Mouse (Mus musculus): ENCODE data around the gene Akap6. TPM values are rescaled to one million over a fixed set of nuclear protein-coding genes. Genes with fewer than 3 reads are reported as not detected.
A peak's percentile ranks its signal among the peaks of the same experiment; 100 is the strongest.

The Akap6 gene
- polyA plus RNA-seq, 1 experiment from 2014 or later = 0.94 TPM

DNA sequence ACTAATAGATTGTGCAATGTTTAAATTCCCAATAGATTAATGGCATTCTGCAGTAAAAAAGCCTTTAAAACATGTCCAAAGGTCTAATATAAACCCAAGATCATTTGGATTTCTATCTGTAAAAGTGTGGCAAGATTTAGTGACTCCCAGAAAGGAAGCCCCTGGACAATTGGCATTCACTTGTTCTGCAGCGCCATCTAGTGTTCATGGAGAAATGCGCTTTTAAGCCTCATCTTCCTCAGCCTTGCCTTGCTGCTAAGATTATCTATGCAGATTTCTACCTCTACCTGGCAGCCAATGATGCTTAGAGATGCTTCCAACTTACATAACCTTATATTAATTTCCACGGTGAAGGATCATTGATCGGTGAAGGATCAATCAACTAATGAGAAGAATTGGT lies 133.0 kb downstream of the Akap6 start:
- Histone ChIP-seq H3K4me1 (replicated peaks) (peaks cover 21% of the 10 kb centered on the region), H3K4me2 (no peak overlapping the region), H3K36me3 (no peaks in the 10 kb centered on the region), H3K4me3 (replicated peaks) (no peak overlapping the region), H3K27ac (no peak overlapping the region), H3K27me3 (no peaks in the 10 kb centered on the region), H3K9ac (replicated peaks) (no peak overlapping the region), H3K9me3 (no peaks in the 10 kb centered on the region)
- 10% methylated on average over 4 of the region's 4 CpGs for WGBS
- no peak for ATAC-seq (ENCODE audit: insufficient number of reproducible peaks, insufficient read depth, low FRiP score, low TSS enrichment, low read depth)

DNA sequence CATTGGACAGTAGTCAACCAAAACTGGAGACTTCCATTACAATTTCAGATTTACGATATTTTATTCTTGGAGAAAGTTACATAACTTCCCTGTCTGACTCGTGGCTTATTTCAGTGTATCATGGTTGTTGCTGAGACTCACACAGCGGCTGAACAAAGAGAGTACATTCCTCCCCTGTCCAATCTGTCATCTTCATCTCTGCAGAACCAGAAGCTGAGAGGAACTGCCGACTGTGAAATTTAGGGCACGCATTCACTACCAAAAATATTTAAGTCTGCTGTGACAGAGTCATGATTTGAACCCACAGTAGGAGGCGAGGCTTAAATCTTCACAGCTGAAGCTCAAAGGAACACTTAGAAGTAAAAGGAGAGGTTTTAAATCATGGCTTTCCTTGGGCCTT lies 134.0 kb downstream of the Akap6 start:
- Histone ChIP-seq H3K36me3 (no peaks in the 10 kb centered on the region), H3K27me3 (no peaks in the 10 kb centered on the region), H3K9me3 (no peaks in the 10 kb centered on the region), H3K4me1 (replicated peaks) (peaks cover 21% of the 10 kb centered on the region), H3K4me2 (no peak overlapping the region), H3K4me3 (replicated peaks) (no peak overlapping the region), H3K9ac (replicated peaks) (no peak overlapping the region), H3K27ac (no peak overlapping the region)
- no peak for ATAC-seq (ENCODE audit: insufficient number of reproducible peaks, insufficient read depth, low FRiP score, low TSS enrichment, low read depth)
- WGBS = 73% methylated on average over 6 of the region's 6 CpGs

- H3K27ac ChIP-seq = no peak overlapping the region
- 57% methylated on average over 10 of the region's 10 CpGs for WGBS
These were observed 134.9 kb downstream of the Akap6 start for GRCm38 (mm10) chr12:52834074-52834473.

GRCm38 (mm10) chr12:52834781-52835279 lies 135.6 kb downstream of the Akap6 start:
- 0 out of 2 replicates have a peak overlapping the region, but pooled peaks have one; percentile 2 for H3K4me2 ChIP-seq
- no peak overlapping the region for H3K9ac ChIP-seq (replicated peaks)
- no peak overlapping the region for H3K4me3 ChIP-seq (replicated peaks)
- 63% methylated on average over 6 of the region's 6 CpGs for WGBS
- no peaks in the 10 kb centered on the region for H3K27me3 ChIP-seq
- no peaks in the 10 kb centered on the region for H3K9me3 ChIP-seq
- ATAC-seq (ENCODE audit: insufficient number of reproducible peaks, insufficient read depth, low FRiP score, low TSS enrichment, low read depth) = no peak
- peaks cover 21% of the 10 kb centered on the region for H3K4me1 ChIP-seq (replicated peaks)
- peak overlapping the region; percentile 57; the same call in 1 of the 2 replicates for H3K27ac ChIP-seq
- H3K36me3 ChIP-seq = no peaks in the 10 kb centered on the region

More at GRCm38 (mm10) chr12:52834074-52834473, 134.9 kb downstream of the Akap6 start:
- Histone ChIP-seq H3K27me3 (no peaks in the 10 kb centered on the region), H3K36me3 (no peaks in the 10 kb centered on the region), H3K9ac (replicated peaks) (no peak overlapping the region), H3K4me1 (replicated peaks) (peaks cover 21% of the 10 kb centered on the region), H3K4me2 (no peak overlapping the region), H3K9me3 (no peaks in the 10 kb centered on the region), H3K4me3 (replicated peaks) (no peak overlapping the region)
- ATAC-seq (ENCODE audit: insufficient number of reproducible peaks, insufficient read depth, low FRiP score, low TSS enrichment, low read depth) = no peak

- Histone ChIP-seq H3K9ac (replicated peaks) (no peak overlapping the region), H3K4me2 (0 out of 2 replicates have a peak overlapping the region, but pooled peaks have one; percentile 19)
- ATAC-seq (ENCODE audit: insufficient number of reproducible peaks, insufficient read depth, low FRiP score, low TSS enrichment, low read depth) = peak; percentile 60
These were observed 136.1 kb downstream of the Akap6 start for GRCm38 (mm10) chr12:52835291-52835742.

GRCm38 (mm10) chr12:52835914-52836546 lies 136.8 kb downstream of the Akap6 start:
- H3K27ac ChIP-seq = peak overlapping the region; percentile 81
- no peak; the same call in 1 of the 2 replicates for ATAC-seq (ENCODE audit: insufficient number of reproducible peaks, insufficient read depth, low FRiP score, low TSS enrichment, low read depth)
- H3K27me3 ChIP-seq = no peaks in the 10 kb centered on the region
- peak overlapping the region; percentile 19; the same call in 1 of the 2 replicates for H3K4me2 ChIP-seq
- WGBS = 62% methylated on average over 12 of the region's 12 CpGs
- peaks cover 21% of the 10 kb centered on the region for H3K4me1 ChIP-seq (replicated peaks)
- H3K4me3 ChIP-seq (replicated peaks) = no peak overlapping the region
- H3K9ac ChIP-seq (replicated peaks) = no peak overlapping the region
- H3K9me3 ChIP-seq = no peaks in the 10 kb centered on the region
- H3K36me3 ChIP-seq = no peaks in the 10 kb centered on the region

More at GRCm38 (mm10) chr12:52835291-52835742, 136.1 kb downstream of the Akap6 start:
- Histone ChIP-seq H3K4me1 (replicated peaks) (peaks cover 21% of the 10 kb centered on the region), H3K27me3 (no peaks in the 10 kb centered on the region), H3K36me3 (no peaks in the 10 kb centered on the region), H3K27ac (peak overlapping the region; percentile 57; the same call in 1 of the 2 replicates), H3K9me3 (no peaks in the 10 kb centered on the region), H3K4me3 (replicated peaks) (no peak overlapping the region)
- 37% methylated on average over 6 of the region's 6 CpGs for WGBS

DNA sequence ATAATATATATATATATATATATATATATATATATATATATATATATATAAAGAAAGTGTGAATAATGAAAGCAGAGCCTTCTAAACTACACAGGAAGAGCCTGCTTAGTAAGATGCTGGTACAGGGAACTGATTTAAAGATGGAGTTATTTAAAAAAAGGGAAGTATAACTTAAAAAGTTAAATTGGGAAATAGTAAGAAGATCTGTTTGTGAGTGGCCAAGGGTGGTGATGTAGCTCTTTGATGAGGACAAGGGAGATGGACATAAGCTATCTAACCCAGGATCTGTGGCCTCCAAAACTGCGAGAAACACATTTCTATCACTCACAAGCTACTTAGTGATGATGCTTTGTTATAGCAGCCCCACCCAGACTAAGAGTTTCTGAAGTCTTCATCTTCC lies 146.8 kb downstream of the Akap6 start:
- Histone ChIP-seq H3K9me3 (no peaks in the 10 kb centered on the region), H3K4me1 (replicated peaks) (peaks cover 7% of the 10 kb centered on the region), H3K4me3 (replicated peaks) (no peak overlapping the region), H3K36me3 (no peaks in the 10 kb centered on the region), H3K4me2 (no peak overlapping the region), H3K27ac (no peak overlapping the region), H3K27me3 (no peaks in the 10 kb centered on the region), H3K9ac (replicated peaks) (no peak overlapping the region)
- no peak for ATAC-seq (ENCODE audit: insufficient number of reproducible peaks, insufficient read depth, low FRiP score, low TSS enrichment, low read depth)
- WGBS = 85% methylated on average over 1 of the region's 1 CpGs

DNA sequence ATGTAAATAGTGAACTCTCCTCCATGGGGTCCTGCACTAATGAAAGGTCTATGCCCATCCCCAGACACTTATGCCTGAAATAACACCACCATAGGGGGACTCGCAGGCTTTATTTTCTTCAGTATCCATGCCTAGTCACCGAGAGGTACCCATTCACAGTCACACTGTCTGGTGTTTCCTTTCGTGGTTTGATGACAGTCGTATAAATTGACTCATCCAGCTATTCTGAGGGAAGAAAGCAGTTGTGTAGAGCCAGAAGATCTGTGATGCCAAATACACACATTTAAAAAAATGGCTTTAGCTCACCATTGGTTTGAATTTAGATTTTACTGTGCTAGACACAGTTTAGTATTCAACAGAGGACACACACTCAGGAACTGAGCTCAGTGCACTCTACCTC lies 147.8 kb downstream of the Akap6 start:
- Histone ChIP-seq H3K4me1 (replicated peaks) (peaks cover 7% of the 10 kb centered on the region), H3K27ac (no peak overlapping the region), H3K4me2 (no peak overlapping the region), H3K27me3 (no peaks in the 10 kb centered on the region), H3K4me3 (replicated peaks) (no peak overlapping the region), H3K9ac (replicated peaks) (no peak overlapping the region), H3K36me3 (no peaks in the 10 kb centered on the region), H3K9me3 (no peaks in the 10 kb centered on the region)
- no peak for ATAC-seq (ENCODE audit: insufficient number of reproducible peaks, insufficient read depth, low FRiP score, low TSS enrichment, low read depth)
- 84% methylated on average over 4 of the region's 4 CpGs for WGBS

GRCm38 (mm10) chr12:52847830-52848518 lies 148.8 kb downstream of the Akap6 start:
- no peak overlapping the region for H3K9ac ChIP-seq (replicated peaks)
- peaks cover 7% of the 10 kb centered on the region for H3K4me1 ChIP-seq (replicated peaks)
- no peaks in the 10 kb centered on the region for H3K9me3 ChIP-seq
- 66% methylated on average over 14 of the region's 14 CpGs for WGBS
- no peak overlapping the region for H3K27ac ChIP-seq
- H3K27me3 ChIP-seq = no peaks in the 10 kb centered on the region
- H3K4me3 ChIP-seq (replicated peaks) = no peak overlapping the region
- H3K36me3 ChIP-seq = no peaks in the 10 kb centered on the region
- peak; percentile 71; the same call in 1 of the 2 replicates for ATAC-seq (ENCODE audit: insufficient number of reproducible peaks, insufficient read depth, low FRiP score, low TSS enrichment, low read depth)
- H3K4me2 ChIP-seq = no peak overlapping the region

DNA sequence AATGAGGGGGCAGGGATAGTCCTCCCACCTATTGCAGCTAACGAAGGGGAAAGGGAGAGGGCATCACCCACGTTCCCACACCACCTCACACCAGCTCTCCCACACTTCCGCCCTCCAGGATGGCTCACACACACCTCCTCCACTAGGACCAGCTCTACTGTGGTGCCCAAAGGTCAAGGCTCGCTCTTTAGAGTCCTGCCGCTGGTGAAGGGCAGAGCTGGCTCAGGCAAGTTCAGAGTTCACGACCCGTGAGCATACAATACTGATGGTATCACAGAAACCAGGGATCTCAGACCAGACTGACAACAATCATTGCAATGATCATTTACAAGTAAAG lies 149.3 kb downstream of the Akap6 start:
- Histone ChIP-seq H3K27ac (no peak overlapping the region), H3K36me3 (no peaks in the 10 kb centered on the region), H3K4me1 (replicated peaks) (peaks cover 7% of the 10 kb centered on the region), H3K27me3 (no peaks in the 10 kb centered on the region), H3K9ac (replicated peaks) (no peak overlapping the region), H3K9me3 (no peaks in the 10 kb centered on the region), H3K4me2 (no peak overlapping the region), H3K4me3 (replicated peaks) (no peak overlapping the region)
- ATAC-seq (ENCODE audit: insufficient number of reproducible peaks, insufficient read depth, low FRiP score, low TSS enrichment, low read depth) = no peak
- 66% methylated on average over 7 of the region's 7 CpGs for WGBS

DNA sequence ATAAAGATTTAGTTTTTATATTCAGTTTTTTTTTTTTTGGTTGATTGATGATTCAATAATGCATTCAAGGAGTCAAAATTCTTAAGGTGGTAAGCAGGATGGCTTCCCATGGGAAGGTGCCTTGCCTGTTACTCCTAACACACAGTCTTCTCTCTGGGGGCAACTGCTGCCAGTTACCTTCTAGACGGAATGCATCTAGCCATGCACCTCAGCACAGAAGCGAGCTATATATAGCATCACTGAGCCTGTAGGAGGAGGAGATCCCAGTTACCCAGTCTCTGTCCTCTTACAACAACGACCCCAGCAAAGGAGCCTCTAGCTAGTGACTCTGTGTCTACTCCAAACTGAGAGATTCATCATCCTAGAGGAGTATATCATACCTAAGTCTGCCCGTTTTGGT lies 150.1 kb downstream of the Akap6 start:
- no peaks in the 10 kb centered on the region for H3K27me3 ChIP-seq
- WGBS = 81% methylated on average over 4 of the region's 4 CpGs
- H3K9ac ChIP-seq (replicated peaks) = no peak overlapping the region
- H3K9me3 ChIP-seq = no peaks in the 10 kb centered on the region
- H3K4me3 ChIP-seq (replicated peaks) = no peak overlapping the region
- no peak overlapping the region for H3K4me2 ChIP-seq
- ATAC-seq (ENCODE audit: insufficient number of reproducible peaks, insufficient read depth, low FRiP score, low TSS enrichment, low read depth) = no peak
- H3K36me3 ChIP-seq = no peaks in the 10 kb centered on the region
- peaks cover 7% of the 10 kb centered on the region for H3K4me1 ChIP-seq (replicated peaks)
- H3K27ac ChIP-seq = no peak overlapping the region
